16 mouse cellular contexts compared by ENCODE assay signal in the genomic region with DNA sequence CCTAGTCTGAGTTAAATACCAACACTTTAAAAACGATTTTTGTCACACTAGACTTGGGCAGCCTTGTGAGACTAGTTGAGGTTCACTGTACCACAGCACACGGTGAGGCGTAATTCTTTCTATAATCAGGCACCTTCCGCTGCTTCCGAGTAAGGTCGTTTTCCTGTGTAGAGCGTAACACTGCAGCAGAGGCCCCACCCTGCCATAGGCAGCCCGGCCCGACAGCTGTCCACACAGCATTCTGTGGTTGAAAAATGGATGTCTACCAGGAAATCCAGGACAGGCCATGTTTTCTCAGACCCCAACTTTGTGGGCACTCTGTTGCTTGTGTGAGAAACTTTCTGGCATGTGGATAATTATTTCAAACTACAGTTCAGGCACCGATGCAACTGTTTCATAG.
DNase-seq lines count a peak whose midpoint lies in the region; ATAC-seq lines count a peak whose summit lies in the region.
"Had no signal": no experiment of that assay in that cellular context is flagged by ENCODE, and none has a peak within 500 bp of the region (broad histone marks: within the 10 kb centered on the region; RNA-seq: fewer than 3 reads in every experiment).

No protein-coding gene starts in this region.

- H3K36me3 ChIP-seq in limb, embryonic 15.5 days: peaks cover 3% of the 10 kb centered on the region; the same call in 1 of the 2 replicates
- no peaks in the 10 kb centered on the region for H3K36me3 ChIP-seq in limb, embryonic 10.5 days
- no peaks in the 10 kb centered on the region for H3K36me3 ChIP-seq in stomach, embryonic 16.5 days (ENCODE audit: control insufficient read depth, insufficient read depth, low read length)
- H3K36me3 ChIP-seq in hindbrain, embryonic 12.5 days: no peaks in the 10 kb centered on the region
- H3K36me3 ChIP-seq: hindbrain, embryonic 15.5 days; limb, embryonic 13.5 days had no signal

- WGBS in limb, embryonic 15.5 days: 37% methylated on average over 10 of the region's 10 CpGs
- 71% methylated on average over 10 of the region's 10 CpGs for WGBS in limb, embryonic 10.5 days
- 44% methylated on average over 10 of the region's 10 CpGs for WGBS in stomach, embryonic 16.5 days
- 77% methylated on average over 10 of the region's 10 CpGs for WGBS in hindbrain, embryonic 12.5 days

- H3K4me1 ChIP-seq in limb, embryonic 15.5 days: peaks cover 8% of the 10 kb centered on the region
- peaks cover 22% of the 10 kb centered on the region for H3K4me1 ChIP-seq in limb, embryonic 10.5 days
- peaks cover 4% of the 10 kb centered on the region; the same call in 1 of the 2 replicates for H3K4me1 ChIP-seq in stomach, embryonic 16.5 days (ENCODE audit: control insufficient read depth, insufficient read depth, low read length)
- peaks cover 3% of the 10 kb centered on the region; the same call in 1 of the 2 replicates for H3K4me1 ChIP-seq in hindbrain, embryonic 12.5 days
- H3K4me1 ChIP-seq: kidney, embryonic 15.5 days had no signal

- no peaks in the 10 kb centered on the region for H3K27me3 ChIP-seq in limb, embryonic 15.5 days
- no peaks in the 10 kb centered on the region for H3K27me3 ChIP-seq in limb, embryonic 10.5 days (ENCODE audit: low read depth, poor library complexity, severe bottlenecking)
- no peaks in the 10 kb centered on the region for H3K27me3 ChIP-seq in stomach, embryonic 16.5 days (ENCODE audit: control insufficient read depth, insufficient read depth, low read length)
- H3K27me3 ChIP-seq in hindbrain, embryonic 12.5 days: no peaks in the 10 kb centered on the region
- H3K27me3 ChIP-seq: hindbrain, embryonic 15.5 days; kidney, embryonic 15.5 days; limb, embryonic 13.5 days had no signal

- DNase-seq in limb, embryonic 10.5 days (ENCODE audit: low spot score): no peak
- peak; percentile 31 for DNase-seq in T-cell, adult 2 months (ENCODE audit: low spot score)
- DNase-seq in adrenal gland, adult (ENCODE audit: inconsistent age in 2 of 2, low spot score in 1 of 2): no peak
- DNase-seq: adrenal gland, postnatal 14 days; gastrocnemius, adult 2 months; lung, postnatal 10 days; right cerebral cortex, postnatal 25 days had no signal

- no peak for ATAC-seq in limb, embryonic 15.5 days (ENCODE audit: insufficient number of reproducible peaks, low FRiP score, low TSS enrichment, low read depth)
- ATAC-seq in hematopoietic stem cell, adult 5-6 weeks (replicated peaks in 1 of 2; ENCODE audit: insufficient read depth in 1 of 2, low FRiP score in 2 of 2, low TSS enrichment in 1 of 2, low read depth in 1 of 2, poor library complexity in 2 of 2, severe bottlenecking in 2 of 2): peak; percentile 61 to 63; a peak in 2 of 4 replicates
- no peak for ATAC-seq in stomach, embryonic 16.5 days (ENCODE audit: insufficient read depth, low FRiP score)
- ATAC-seq in granulocyte monocyte progenitor cell, adult 5-6 weeks (replicated peaks; ENCODE audit: poor library complexity, severe bottlenecking): no peak
- ATAC-seq in hindbrain, embryonic 12.5 days (ENCODE audit: low FRiP score): no peak

- H3K27ac ChIP-seq in limb, embryonic 15.5 days: 0 out of 2 replicates have a peak overlapping the region, but pooled peaks have one; percentile 33
- H3K27ac ChIP-seq in limb, embryonic 10.5 days: no peak overlapping the region
- H3K27ac ChIP-seq in stomach, embryonic 16.5 days (ENCODE audit: low read length): peak overlapping the region; percentile 17; the same call in 1 of the 2 replicates
- no peak overlapping the region for H3K27ac ChIP-seq in hindbrain, embryonic 12.5 days
- H3K27ac ChIP-seq: gastrocnemius, adult 2 months; hindbrain, embryonic 15.5 days; kidney, embryonic 15.5 days; limb, embryonic 13.5 days had no signal

- H3K4me3 ChIP-seq in limb, embryonic 15.5 days: no peak overlapping the region
- no peak overlapping the region for H3K4me3 ChIP-seq in limb, embryonic 10.5 days
- H3K4me3 ChIP-seq in stomach, embryonic 16.5 days (replicated peaks; ENCODE audit: low read length): no peak overlapping the region
- no peak overlapping the region for H3K4me3 ChIP-seq in hindbrain, embryonic 12.5 days
- H3K4me3 ChIP-seq: gastrocnemius, adult 2 months; hindbrain, embryonic 15.5 days; kidney, embryonic 15.5 days; limb, embryonic 13.5 days had no signal

- H3K4me2 ChIP-seq in limb, embryonic 15.5 days: no peak overlapping the region
- no peak overlapping the region for H3K4me2 ChIP-seq in stomach, embryonic 16.5 days (ENCODE audit: low read depth, low read length)
- no peak overlapping the region for H3K4me2 ChIP-seq in hindbrain, embryonic 12.5 days (replicated peaks)
- H3K4me2 ChIP-seq: heart, embryonic 11.5 days; hindbrain, embryonic 15.5 days; kidney, embryonic 15.5 days; limb, embryonic 13.5 days had no signal

- no peaks in the 10 kb centered on the region for H3K9me3 ChIP-seq in limb, embryonic 15.5 days
- no peaks in the 10 kb centered on the region for H3K9me3 ChIP-seq in limb, embryonic 10.5 days (replicated peaks)
- no peaks in the 10 kb centered on the region for H3K9me3 ChIP-seq in stomach, embryonic 16.5 days (replicated peaks; ENCODE audit: control insufficient read depth, low read length)
- no peaks in the 10 kb centered on the region for H3K9me3 ChIP-seq in hindbrain, embryonic 12.5 days (replicated peaks)
- H3K9me3 ChIP-seq: hindbrain, embryonic 15.5 days; kidney, embryonic 15.5 days; limb, embryonic 13.5 days had no signal

- H3K9ac ChIP-seq in limb, embryonic 15.5 days: no peak overlapping the region
- no peak overlapping the region for H3K9ac ChIP-seq in stomach, embryonic 16.5 days (ENCODE audit: low read length)
- no peak overlapping the region for H3K9ac ChIP-seq in hindbrain, embryonic 12.5 days
- H3K9ac ChIP-seq: hindbrain, embryonic 15.5 days; kidney, embryonic 15.5 days; limb, embryonic 13.5 days had no signal

Comparison
In these comparisons a context has a peak if more than half of its experiments do, and no peak if none do; other contexts are left out.
1. H3K27ac ChIP-seq: peak in limb, embryonic 15.5 days (single experiment) and stomach, embryonic 16.5 days (single experiment); none in limb, embryonic 10.5 days (single experiment) and hindbrain, embryonic 12.5 days (single experiment).
2. ATAC-seq: peak in hematopoietic stem cell, adult 5-6 weeks (2 of 2); none in limb, embryonic 15.5 days (single experiment), stomach, embryonic 16.5 days (single experiment), granulocyte monocyte progenitor cell, adult 5-6 weeks (single experiment) and hindbrain, embryonic 12.5 days (single experiment).